Mouse (Mus musculus) forebrain, embryonic 13.5 days (tissue): ENCODE results near the gene Mr1. TPM values are rescaled to one million over a fixed set of nuclear protein-coding genes. Genes with fewer than 3 reads are reported as not detected.

Experiments used
- ATAC-seq: fragments of 200-750 bp; cut with Nextera tagmentation; 2 replicates; pipeline ENCODE4 v1.8.0; 2017
- H3K27ac ChIP-seq: fragments of 300-500 bp; sonication (generic); 2 replicates; pipeline ENCODE4 v1.5.1; 2015; ENCODE audit warnings: inconsistent platforms, mild to moderate bottlenecking, moderate library complexity
- H3K27me3 ChIP-seq: fragments of 300-500 bp; sonication (generic); 2 replicates; pipeline ENCODE4 v1.6.1; 2015; ENCODE audit warnings: mild to moderate bottlenecking, inconsistent platforms
- H3K36me3 ChIP-seq: fragments of 300-500 bp; sonication (generic); 2 replicates; pipeline ENCODE4 v1.6.1; 2015; ENCODE audit warnings: mild to moderate bottlenecking, inconsistent platforms; ENCODE audit not compliant: poor library complexity, severe bottlenecking
- H3K4me1 ChIP-seq: fragments of 300-500 bp; sonication (generic); 2 replicates; pipeline ENCODE4 v1.6.1; 2015; ENCODE audit warnings: inconsistent platforms
- H3K4me2 ChIP-seq: fragments of 300-500 bp; sonication (generic); 2 replicates; pipeline ENCODE4 v1.6.1; 2015; ENCODE audit warnings: inconsistent platforms, mild to moderate bottlenecking, moderate library complexity
- H3K4me3 ChIP-seq: fragments of 300-500 bp; sonication (generic); 2 replicates; pipeline ENCODE4 v1.5.1; 2015; ENCODE audit warnings: mild to moderate bottlenecking, inconsistent platforms
- H3K9ac ChIP-seq: fragments of 300-500 bp; sonication (generic); 2 replicates; pipeline ENCODE4 v1.6.1; 2015; ENCODE audit warnings: mild to moderate bottlenecking, inconsistent platforms
- H3K9me3 ChIP-seq: fragments of 300-500 bp; sonication (generic); replicated peaks from 2 replicates; pipeline ENCODE4 v1.6.1; 2016; ENCODE audit warnings: inconsistent platforms
- WGBS: fragments of 180-500 bp; shearing (Covaris S2); methylation state at CpG from one replicate; pipeline ENCODE4 v1.1.7; 2015; 5-methylcytosine and 5-hydroxymethylcytosine counted together
- polyA plus RNA-seq: library from polyadenylated mRNA; unstranded; fragments of >200 nt; fragmentation: Nextera tagmentation; extraction: Ambion mirVana; gene quantifications from 2 replicates; pipeline ENCODE4 v1.2.1, GENCODE M21; 2015

The Mr1 gene
- polyA plus RNA-seq, 1 experiment from 2014 or later, result 0.50 TPM

- no peak overlapping the region for H3K9ac ChIP-seq
- no peak overlapping the region for H3K4me2 ChIP-seq
- H3K27ac ChIP-seq, result no peak overlapping the region
- no peaks in the 10 kb centered on the region for H3K27me3 ChIP-seq
- H3K36me3 ChIP-seq, result no peaks in the 10 kb centered on the region
- 95% methylated on average over 5 of the region's 5 CpGs for WGBS
- H3K4me3 ChIP-seq, result no peak overlapping the region
- H3K9me3 ChIP-seq, result no peaks in the 10 kb centered on the region
- ATAC-seq, result no peak
- H3K4me1 ChIP-seq, result 0 out of 2 replicates have a peak, but pooled peaks cover 3% of the 10 kb centered on the region
Measured at GRCm38 (mm10) chr1:155124397-155124796, 22.2 kb downstream of the Mr1 start.

- Histone ChIP-seq H3K4me2 (no peak overlapping the region), H3K4me1 (0 out of 2 replicates have a peak, but pooled peaks cover 3% of the 10 kb centered on the region), H3K9me3 (no peaks in the 10 kb centered on the region), H3K27ac (no peak overlapping the region), H3K4me3 (no peak overlapping the region), H3K36me3 (no peaks in the 10 kb centered on the region), H3K27me3 (no peaks in the 10 kb centered on the region), H3K9ac (no peak overlapping the region)
- 84% methylated on average over 21 of the region's 21 CpGs for WGBS
- ATAC-seq, result peak; percentile 67; the same call in 1 of the 2 replicates
Measured at GRCm38 (mm10) chr1:155121977-155122939, 24.4 kb downstream of the Mr1 start.

GRCm38 (mm10) chr1:155119719-155120118 lies 26.9 kb downstream of the Mr1 start:
- Histone ChIP-seq H3K27ac (no peak overlapping the region), H3K9me3 (no peaks in the 10 kb centered on the region), H3K36me3 (no peaks in the 10 kb centered on the region), H3K4me1 (0 out of 2 replicates have a peak, but pooled peaks cover 3% of the 10 kb centered on the region), H3K27me3 (0 out of 2 replicates have a peak, but pooled peaks cover 10% of the 10 kb centered on the region), H3K4me3 (no peak overlapping the region), H3K9ac (no peak overlapping the region), H3K4me2 (no peak overlapping the region)
- WGBS, result 88% methylated on average over 1 of the region's 1 CpGs
- no peak for ATAC-seq

- WGBS, result 10% methylated on average over 3 of the region's 3 CpGs
- 0 out of 2 replicates have a peak, but pooled peaks cover 13% of the 10 kb centered on the region for H3K27me3 ChIP-seq
- no peaks in the 10 kb centered on the region for H3K9me3 ChIP-seq
- H3K4me2 ChIP-seq, result no peak overlapping the region
- no peaks in the 10 kb centered on the region for H3K36me3 ChIP-seq
- H3K4me3 ChIP-seq, result no peak overlapping the region
- H3K27ac ChIP-seq, result no peak overlapping the region
- H3K9ac ChIP-seq, result no peak overlapping the region
- no peak for ATAC-seq
- peaks cover 48% of the 10 kb centered on the region for H3K4me1 ChIP-seq
Measured at GRCm38 (mm10) chr1:155113946-155114345, 32.7 kb downstream of the Mr1 start.

- Histone ChIP-seq H3K9me3 (no peaks in the 10 kb centered on the region), H3K4me1 (peaks cover 57% of the 10 kb centered on the region)
- 83% methylated on average over 1 of the region's 1 CpGs for WGBS
Measured at GRCm38 (mm10) chr1:155112875-155113274, 33.7 kb downstream of the Mr1 start.

GRCm38 (mm10) chr1:155112118-155112517 lies 34.5 kb downstream of the Mr1 start:
- H3K9ac ChIP-seq, result no peak overlapping the region
- 0 out of 2 replicates have a peak, but pooled peaks cover 14% of the 10 kb centered on the region for H3K27me3 ChIP-seq
- no peak overlapping the region for H3K4me2 ChIP-seq
- no peak for ATAC-seq
- no peak overlapping the region for H3K4me3 ChIP-seq
- H3K4me1 ChIP-seq, result peaks cover 57% of the 10 kb centered on the region
- WGBS, result 20% methylated on average over 4 of the region's 4 CpGs
- H3K36me3 ChIP-seq, result no peaks in the 10 kb centered on the region
- H3K9me3 ChIP-seq, result no peaks in the 10 kb centered on the region
- no peak overlapping the region for H3K27ac ChIP-seq

More at GRCm38 (mm10) chr1:155112875-155113274, 33.7 kb downstream of the Mr1 start:
- 0 out of 2 replicates have a peak, but pooled peaks cover 13% of the 10 kb centered on the region for H3K27me3 ChIP-seq
- no peaks in the 10 kb centered on the region for H3K36me3 ChIP-seq
- no peak overlapping the region for H3K4me2 ChIP-seq
- H3K9ac ChIP-seq, result no peak overlapping the region
- no peak for ATAC-seq
- no peak overlapping the region for H3K27ac ChIP-seq
- no peak overlapping the region for H3K4me3 ChIP-seq

GRCm38 (mm10) chr1:155111491-155111890 lies 35.1 kb downstream of the Mr1 start:
- H3K36me3 ChIP-seq, result no peaks in the 10 kb centered on the region
- ATAC-seq, result peak; percentile 78
- H3K27me3 ChIP-seq, result peaks cover 17% of the 10 kb centered on the region; the same call in 1 of the 2 replicates
- no peak overlapping the region for H3K9ac ChIP-seq
- no peaks in the 10 kb centered on the region for H3K9me3 ChIP-seq
- no peak overlapping the region for H3K4me3 ChIP-seq
- no peak overlapping the region for H3K4me2 ChIP-seq
- H3K4me1 ChIP-seq, result peaks cover 57% of the 10 kb centered on the region
- 7% methylated on average over 6 of the region's 6 CpGs for WGBS
- peak overlapping the region; percentile 61; the same call in 1 of the 2 replicates for H3K27ac ChIP-seq

- no peak overlapping the region for H3K4me3 ChIP-seq
- H3K4me2 ChIP-seq, result peak overlapping the region; percentile 33
- no peak for ATAC-seq
- peak overlapping the region; percentile 28 for H3K9ac ChIP-seq
- peaks cover 7% of the 10 kb centered on the region; the same call in 1 of the 2 replicates for H3K27me3 ChIP-seq
- peak overlapping the region; percentile 69 for H3K27ac ChIP-seq
- 15% methylated on average over 18 of the region's 18 CpGs for WGBS
- H3K4me1 ChIP-seq, result peaks cover 57% of the 10 kb centered on the region
- H3K36me3 ChIP-seq, result no peaks in the 10 kb centered on the region
- H3K9me3 ChIP-seq, result no peaks in the 10 kb centered on the region
Measured at GRCm38 (mm10) chr1:155109387-155110350, 36.9 kb downstream of the Mr1 start.

GRCm38 (mm10) chr1:155108412-155108811 lies 38.2 kb downstream of the Mr1 start:
- Histone ChIP-seq H3K4me1 (peaks cover 49% of the 10 kb centered on the region), H3K27ac (no peak overlapping the region), H3K36me3 (no peaks in the 10 kb centered on the region), H3K4me3 (no peak overlapping the region), H3K27me3 (peaks cover 6% of the 10 kb centered on the region; the same call in 1 of the 2 replicates), H3K4me2 (no peak overlapping the region), H3K9ac (no peak overlapping the region), H3K9me3 (no peaks in the 10 kb centered on the region)
- 44% methylated on average over 4 of the region's 4 CpGs for WGBS
- ATAC-seq, result no peak

- Histone ChIP-seq H3K4me1 (peaks cover 44% of the 10 kb centered on the region), H3K36me3 (no peaks in the 10 kb centered on the region), H3K4me3 (no peak overlapping the region), H3K9me3 (no peaks in the 10 kb centered on the region), H3K27me3 (peaks cover 4% of the 10 kb centered on the region; the same call in 1 of the 2 replicates), H3K9ac (no peak overlapping the region), H3K27ac (no peak overlapping the region), H3K4me2 (no peak overlapping the region)
- 50% methylated on average over 5 of the region's 5 CpGs for WGBS
- no peak for ATAC-seq
Measured at GRCm38 (mm10) chr1:155107843-155108242, 38.8 kb downstream of the Mr1 start.

GRCm38 (mm10) chr1:155106310-155106709 lies 40.3 kb downstream of the Mr1 start:
- Histone ChIP-seq H3K9me3 (no peaks in the 10 kb centered on the region), H3K4me3 (no peak overlapping the region), H3K4me1 (peaks cover 31% of the 10 kb centered on the region), H3K36me3 (no peaks in the 10 kb centered on the region), H3K9ac (no peak overlapping the region), H3K27me3 (peaks cover 4% of the 10 kb centered on the region; the same call in 1 of the 2 replicates), H3K27ac (no peak overlapping the region), H3K4me2 (no peak overlapping the region)
- no peak for ATAC-seq
- WGBS, result 83% methylated on average over 1 of the region's 1 CpGs
